Mouse (Mus musculus) brain, embryonic 14.5 days (tissue): Measurements from ENCODE around the gene Trpm5. TPM values are rescaled to one million over a fixed set of nuclear protein-coding genes. Genes with fewer than 3 reads are reported as not detected.

ENCODE experiments used
- DNase-seq: peaks from one replicate; pipeline ENCODE4 v3.0.0-alpha.2; 2011; ENCODE audit warnings: low read depth
- CTCF ChIP-seq: fragments of 200-500 bp; IDR thresholded peaks from 2 replicates; pipeline ENCODE4 v1.5.1; 2012; ENCODE audit warnings: inconsistent platforms, mild to moderate bottlenecking, moderate library complexity, borderline replicate concordance; ENCODE audit not compliant: insufficient read depth, insufficient read length; ENCODE audit errors: extremely low read depth
- POLR2A ChIP-seq: fragments of 200-500 bp; IDR thresholded peaks from 2 replicates; pipeline ENCODE4 v1.6.1; 2012; ENCODE audit warnings: mild to moderate bottlenecking, inconsistent platforms, borderline replicate concordance; ENCODE audit not compliant: poor library complexity, insufficient read depth, insufficient read length, severe bottlenecking; ENCODE audit errors: extremely low read depth
- polyA plus RNA-seq: library from polyadenylated mRNA; depleted of rRNA; stranded (reverse); fragments of >200 nt; gene quantifications from 2 replicates; pipeline ENCODE4 v1.2.3, GENCODE M21; 2012

Gene Trpm5
- polyA plus RNA-seq, 1 experiment: 2.8 TPM

DNA sequence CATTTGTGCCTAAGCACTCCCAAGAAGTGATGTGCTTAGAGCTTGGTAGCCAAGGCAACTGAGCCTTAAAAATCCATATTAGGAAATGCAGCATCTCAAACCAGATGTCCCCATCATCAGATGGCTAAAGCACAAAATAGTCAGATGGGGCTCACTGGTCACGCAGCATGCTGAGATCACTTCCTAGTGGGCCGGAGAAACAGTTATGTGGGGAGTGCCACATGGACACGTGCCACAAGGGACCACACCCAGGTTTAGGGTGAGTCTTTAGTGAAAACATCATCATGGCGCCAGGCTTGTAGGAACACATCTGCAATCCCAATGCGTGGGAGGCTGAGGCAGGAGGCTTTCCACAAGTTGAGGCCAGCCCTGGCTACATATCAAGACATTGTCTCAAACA lies 22.1 kb upstream of the Trpm5 start:
- TF ChIP-seq CTCF: no peak
- TF ChIP-seq POLR2A: no peak
- DNase-seq: no peak

DNA sequence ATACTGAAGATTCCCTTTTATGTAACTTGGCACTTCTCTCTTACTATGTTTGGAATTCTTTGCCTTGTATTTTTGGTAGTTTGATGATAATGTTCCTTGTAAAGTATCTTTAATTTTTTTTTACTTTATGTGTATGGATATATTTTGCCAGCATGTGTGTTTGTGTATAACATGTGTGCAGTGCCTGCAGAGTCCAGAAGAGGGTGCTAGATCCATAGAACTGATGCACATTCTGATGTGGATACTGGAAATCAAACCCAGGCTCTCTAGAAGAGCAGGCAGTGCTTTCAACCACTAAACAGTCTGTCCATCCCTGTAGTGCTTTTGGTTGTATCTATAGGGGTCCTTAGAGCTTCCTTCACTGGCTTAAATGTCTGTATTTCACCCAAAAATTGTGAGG lies 20.3 kb upstream of the Trpm5 start:
- TF ChIP-seq CTCF: no peak
- TF ChIP-seq POLR2A: no peak
- DNase-seq: no peak

DNA sequence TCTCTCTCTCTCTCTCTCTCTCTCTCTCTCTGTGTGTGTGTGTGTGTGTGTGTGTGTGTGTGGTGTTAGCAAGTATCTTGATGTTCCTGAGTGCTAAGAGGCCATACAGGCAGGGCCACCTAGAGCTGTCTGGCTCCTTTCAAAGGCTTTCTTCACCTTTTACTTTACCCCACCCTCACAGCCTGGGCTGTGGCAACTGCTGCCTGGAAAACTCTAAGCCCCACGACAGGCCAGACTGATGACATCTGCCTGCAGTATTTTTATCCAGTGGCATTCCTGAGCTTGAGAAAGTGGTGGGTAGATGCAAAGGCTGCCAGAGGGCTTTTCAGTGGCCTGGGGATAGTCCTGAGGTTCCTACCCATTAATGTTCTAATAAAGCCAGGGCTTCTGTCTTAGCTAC lies 18.0 kb upstream of the Trpm5 start:
- DNase-seq: no peak
- TF ChIP-seq POLR2A (no peak), CTCF (no peak)

DNA sequence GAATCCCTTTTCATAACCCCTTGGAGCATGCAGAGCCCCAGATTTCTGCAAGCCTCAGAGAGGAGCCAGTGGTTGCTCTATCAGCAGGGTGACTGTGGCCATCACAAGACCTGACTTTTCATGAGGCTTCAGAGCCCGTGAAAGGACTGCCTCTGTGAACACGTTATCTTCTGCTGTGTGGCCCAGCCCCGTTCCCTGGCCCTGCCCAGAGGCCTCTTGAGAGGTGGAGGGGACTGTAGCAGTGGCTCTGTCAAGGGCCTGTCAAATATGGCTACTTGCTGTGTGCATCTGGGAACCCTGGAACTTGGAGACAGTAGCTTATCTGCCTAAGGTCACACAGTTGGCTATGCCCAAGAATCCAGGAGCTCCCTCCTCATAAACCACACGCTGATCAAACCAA lies 17.3 kb upstream of the Trpm5 start:
- DNase-seq: no peak
- TF ChIP-seq POLR2A: no peak
- no peak for TF ChIP-seq CTCF

DNA sequence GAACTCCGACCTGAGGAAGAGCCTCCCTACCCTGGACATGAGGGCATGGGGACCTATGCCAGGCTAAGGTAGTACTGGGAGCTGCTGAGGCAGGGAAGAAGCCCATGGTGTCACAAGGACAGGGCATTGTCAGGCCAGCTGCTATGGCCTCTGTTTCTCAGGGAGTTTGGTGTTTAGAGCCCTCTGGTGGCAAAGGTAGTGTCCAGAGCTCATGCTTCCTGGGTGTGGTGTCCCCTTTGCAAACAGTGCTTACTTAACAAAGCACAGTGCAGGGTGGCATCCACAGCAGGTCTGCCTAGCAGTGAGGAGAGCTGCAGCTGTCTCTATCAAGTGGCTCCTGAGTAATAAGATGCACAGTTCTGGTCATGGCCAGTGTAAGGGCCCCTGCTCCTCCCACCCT lies 16.4 kb upstream of the Trpm5 start:
- no peak for TF ChIP-seq CTCF
- TF ChIP-seq POLR2A: no peak
- DNase-seq: no peak

DNA sequence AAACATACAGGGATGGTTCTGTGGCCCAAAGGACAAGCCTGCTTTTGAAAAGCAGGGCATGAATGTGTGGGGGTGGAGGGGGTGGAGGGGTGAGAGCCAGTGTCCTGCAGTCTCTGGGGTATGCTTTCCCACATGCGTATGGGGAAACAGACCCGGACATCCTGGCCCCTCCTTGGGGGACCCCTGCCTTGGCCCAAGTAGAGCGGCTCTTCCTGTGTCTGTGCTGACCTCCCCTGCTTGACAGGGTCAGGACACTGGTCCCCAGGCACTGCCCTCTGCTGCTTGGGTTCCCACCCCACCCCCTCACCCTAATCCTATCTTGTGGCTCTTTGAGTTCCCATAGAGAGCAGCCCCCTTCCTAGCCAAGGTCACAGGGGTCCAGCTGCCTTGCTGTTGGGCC lies 15.3 kb upstream of the Trpm5 start:
- TF ChIP-seq POLR2A (no peak), CTCF (no peak)
- DNase-seq: no peak

DNA sequence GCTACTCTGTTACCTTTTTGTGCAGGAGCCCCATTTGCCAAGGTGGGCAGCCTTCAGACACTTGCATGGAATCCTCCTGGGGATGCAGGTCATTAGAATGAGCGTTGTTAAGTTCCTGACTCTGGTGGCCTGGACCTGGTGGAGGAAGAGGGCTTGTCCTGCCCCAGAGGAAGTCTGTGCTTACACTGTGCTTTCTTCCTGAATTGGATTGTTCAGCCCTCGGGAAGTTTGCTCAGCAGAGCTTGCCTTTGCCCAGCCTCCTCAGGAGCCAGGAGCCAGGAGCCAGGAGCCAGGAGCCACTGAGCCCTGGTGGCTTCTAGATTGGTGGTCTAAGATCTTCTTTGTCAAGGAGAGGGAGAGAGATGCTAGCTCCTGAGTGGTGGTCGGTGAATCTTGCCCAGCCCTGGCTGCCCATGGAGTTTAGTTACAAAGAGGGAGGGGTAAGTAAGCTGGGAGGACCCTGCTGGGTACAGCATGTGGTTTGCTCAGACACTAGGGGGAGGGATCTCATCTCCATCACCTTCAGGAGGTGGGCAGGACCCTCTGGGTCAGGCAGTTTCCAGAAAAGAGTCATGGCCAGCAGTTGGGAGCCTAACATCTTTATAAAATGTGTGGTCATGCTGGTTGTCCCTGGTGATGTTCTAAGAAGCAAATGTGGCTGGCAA lies 14.7 kb upstream of the Trpm5 start:
- TF ChIP-seq POLR2A (no peak), CTCF (no peak)
- DNase-seq: no peak

DNA sequence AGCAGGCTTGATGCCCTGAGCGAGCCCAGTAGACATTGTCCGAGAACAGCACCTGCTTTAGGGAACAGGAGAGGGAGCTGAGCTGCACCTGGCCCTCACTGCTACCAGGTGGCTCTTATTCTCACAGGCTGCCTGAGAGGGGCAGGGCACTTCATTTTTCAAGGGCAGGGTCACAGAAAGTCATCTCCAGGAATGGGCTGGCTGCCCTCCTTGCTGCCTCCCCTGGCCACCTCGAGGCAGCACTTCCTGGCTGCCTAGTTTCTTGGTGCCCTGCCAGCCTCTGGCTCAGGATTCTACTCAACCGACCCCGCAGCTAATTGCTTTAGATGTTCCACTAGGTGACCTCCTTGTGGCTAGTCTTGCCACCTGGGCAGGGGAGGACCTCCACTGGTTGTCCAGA lies 13.8 kb upstream of the Trpm5 start:
- no peak for DNase-seq
- TF ChIP-seq CTCF (no peak), POLR2A (no peak)

DNA sequence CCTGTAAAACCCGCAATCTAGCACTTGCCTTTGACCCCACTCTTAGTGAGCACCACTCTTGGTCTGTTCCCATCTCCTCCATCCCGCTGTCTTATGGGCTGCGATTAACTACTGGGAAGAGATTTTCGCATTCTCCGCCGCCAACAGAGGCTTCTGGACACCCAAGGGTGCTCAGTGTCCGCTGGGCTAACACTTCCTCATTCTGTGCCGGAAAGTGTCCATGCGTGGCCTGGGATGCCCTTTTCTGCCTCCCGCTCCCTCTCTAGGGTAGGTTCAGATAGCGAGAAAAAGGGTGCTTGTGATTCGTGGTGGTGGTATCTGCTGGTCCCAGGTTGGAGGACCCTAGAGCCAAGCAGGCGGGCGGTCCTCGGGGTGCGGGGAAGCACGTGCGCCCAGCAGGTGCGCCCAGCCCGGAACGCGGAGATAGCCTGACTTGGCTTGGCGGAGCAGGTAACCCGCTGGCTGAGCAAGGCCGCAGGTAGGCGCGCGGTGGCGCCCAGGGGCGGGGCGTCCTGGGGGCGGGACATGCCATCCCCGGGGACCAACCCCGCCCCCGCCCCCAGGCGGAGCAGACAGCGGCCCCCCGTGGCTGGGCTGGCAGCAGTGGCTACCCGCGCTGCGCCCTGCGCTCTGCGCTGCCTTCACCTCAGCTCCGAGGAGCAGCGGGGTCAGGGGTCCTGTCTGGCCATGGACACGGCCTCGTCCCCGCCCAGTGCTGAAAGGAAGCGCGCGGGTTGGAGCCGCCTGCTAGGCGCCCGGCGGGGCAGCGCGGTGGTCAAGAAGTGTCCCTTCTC lies 12.4 kb upstream of the Trpm5 start:
- DNase-seq: no peak
- TF ChIP-seq POLR2A (no peak), CTCF (no peak)

DNA sequence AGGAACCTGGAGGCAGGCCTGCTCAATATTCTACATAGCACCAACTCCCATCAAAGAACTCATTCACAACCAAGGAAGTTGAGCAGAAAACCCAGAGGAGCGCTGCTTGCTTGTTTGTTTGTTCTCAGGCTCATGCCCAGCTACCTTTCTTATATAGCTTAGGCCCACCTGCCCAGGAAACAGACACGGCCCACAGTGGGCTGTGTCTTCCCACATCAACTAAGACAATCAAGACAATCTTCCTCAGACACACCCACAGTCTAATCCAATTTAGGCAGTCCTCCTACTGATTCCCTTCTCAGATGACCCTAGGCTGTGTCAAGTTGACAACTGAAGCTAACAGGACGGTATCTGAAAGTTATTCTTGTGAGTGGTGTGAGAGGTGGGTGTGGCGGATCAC lies 11.6 kb upstream of the Trpm5 start, which contains the start of gene Kcnq1:
TSS of gene Kcnq1 (plus strand) at position 301 of the 400 bp plus-strand sequence.
- no peak for DNase-seq
- no peak for TF ChIP-seq CTCF
- TF ChIP-seq POLR2A: no peak

DNA sequence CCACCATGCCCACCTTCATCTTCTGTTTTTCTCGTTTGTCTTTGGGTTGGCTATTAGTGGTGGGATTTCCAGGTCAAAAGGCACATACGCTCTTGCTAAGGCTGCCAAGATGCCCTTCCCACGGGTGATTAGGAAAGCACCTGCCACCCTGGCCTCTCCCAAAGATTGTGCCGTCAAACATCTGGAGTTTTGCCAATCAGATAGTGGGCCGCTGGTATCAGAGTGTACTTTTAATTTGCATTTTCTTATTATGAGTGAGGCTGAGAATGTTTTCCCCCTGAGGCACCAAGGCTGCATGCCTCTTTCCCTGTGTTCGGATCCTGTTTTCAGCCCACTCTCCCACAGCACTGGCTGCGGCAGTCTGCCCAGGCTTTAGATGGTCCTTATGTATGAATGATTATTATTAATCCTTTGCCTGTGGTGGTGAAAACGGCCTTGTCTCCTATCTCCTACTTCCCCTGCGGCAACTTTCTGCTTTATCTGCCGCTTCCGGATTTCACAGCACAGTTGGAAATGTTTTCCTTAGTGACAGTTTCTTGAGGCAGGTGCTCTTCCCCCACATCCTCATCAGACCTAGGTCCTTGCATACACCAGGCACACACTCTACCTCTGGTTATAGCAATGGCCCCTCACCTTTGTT lies 10.9 kb upstream of the Trpm5 start:
- no peak for DNase-seq
- TF ChIP-seq CTCF (no peak), POLR2A (no peak)

DNA sequence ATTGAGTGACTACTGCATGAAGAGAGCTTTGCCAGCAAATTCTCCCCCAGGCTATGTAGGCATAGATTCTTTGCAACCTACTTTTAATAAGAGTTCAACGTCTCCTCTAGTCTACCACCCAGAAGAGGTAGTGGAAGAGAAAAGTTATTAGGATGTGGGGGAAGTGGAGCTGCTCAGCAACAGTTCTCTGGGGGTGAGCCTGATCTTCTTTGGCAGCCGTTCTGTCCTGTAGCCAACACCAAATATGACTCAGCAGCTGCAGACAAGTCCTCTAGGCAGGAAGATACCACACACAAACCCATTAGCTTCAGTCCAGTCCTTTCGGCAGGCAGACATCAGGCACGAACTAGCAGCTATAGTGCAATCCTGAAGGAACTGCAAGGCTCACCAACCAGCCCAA lies 6.3 kb upstream of the Trpm5 start:
- DNase-seq: no peak
- no peak for TF ChIP-seq POLR2A
- no peak for TF ChIP-seq CTCF

DNA sequence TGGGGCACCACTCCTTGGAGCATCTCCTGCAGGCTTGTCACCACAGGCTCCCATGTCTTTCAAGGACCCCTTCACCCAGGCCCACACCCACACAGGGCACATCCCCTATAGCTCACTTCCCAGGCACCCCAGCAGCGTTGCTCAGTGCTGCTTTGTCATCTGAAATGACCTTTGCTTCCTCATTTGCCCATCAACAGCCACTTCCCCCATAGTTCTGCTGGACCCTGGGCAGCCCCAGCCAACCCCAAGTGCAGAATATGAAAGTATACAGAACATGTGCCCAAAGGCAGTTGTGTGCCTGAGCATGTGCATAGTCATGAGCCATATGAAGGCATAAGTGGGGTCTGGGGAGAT lies 1.1 kb upstream of the Trpm5 start:
- no peak for DNase-seq
- TF ChIP-seq POLR2A (no peak), CTCF (no peak)
